Mouse (Mus musculus): Measurements from ENCODE around the gene Tmem44. TPM values are rescaled to one million over a fixed set of nuclear protein-coding genes. Genes with fewer than 3 reads are reported as not detected.

Gene Tmem44
- polyA plus RNA-seq, 1 experiment from 2014 or later: 19.1 TPM

DNA sequence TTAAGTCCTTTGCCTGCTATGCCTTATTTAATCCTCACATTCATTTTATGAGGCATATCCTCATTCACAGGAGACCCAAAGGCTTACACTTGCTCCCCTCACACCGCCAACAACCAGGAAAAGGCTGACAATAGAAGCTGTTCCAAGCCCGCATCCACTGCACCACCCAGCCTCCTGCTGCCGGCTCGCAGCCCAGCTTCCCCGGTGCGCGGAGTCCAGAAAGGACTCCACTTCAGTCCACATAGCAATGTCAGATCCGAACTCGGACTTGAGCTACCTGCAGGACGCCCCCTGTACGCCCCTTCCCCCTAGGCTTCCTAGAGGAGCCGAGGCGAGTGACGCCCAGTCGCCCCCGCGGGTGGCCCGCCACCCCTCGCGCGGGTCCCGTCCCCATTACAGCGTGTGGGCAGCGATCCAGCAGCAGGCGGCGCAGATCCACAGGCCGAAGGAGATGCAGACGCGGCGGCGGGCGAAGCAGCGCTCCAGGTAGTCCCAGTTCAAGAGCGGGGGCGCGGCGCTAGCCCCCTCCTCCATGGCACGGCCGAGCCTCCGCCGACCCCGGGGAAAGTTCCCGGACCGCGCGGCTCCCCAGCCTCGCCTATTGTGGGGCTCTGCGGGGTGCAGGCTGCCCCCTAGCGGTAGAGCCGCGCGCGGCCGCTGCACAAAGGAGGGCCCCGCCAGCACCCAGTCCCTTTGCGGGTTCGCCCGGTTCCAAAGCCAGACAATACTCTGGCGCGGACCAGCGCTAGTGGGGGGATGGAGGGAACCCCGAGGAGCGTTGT lies 485 bp downstream of the Tmem44 start:
- H3K4me2 ChIP-seq (replicated peaks): peak overlapping the region; percentile 83
- ATAC-seq (ENCODE audit: insufficient number of reproducible peaks, low FRiP score, low TSS enrichment, low read depth): peak; percentile 86
- peak overlapping the region; percentile 88 for H3K9ac ChIP-seq
- H3K4me3 ChIP-seq (replicated peaks): peak overlapping the region; percentile 74
- H3K4me1 ChIP-seq: peaks cover 17% of the 10 kb centered on the region
- H3K27ac ChIP-seq (replicated peaks): peak overlapping the region; percentile 66
- H3K9me3 ChIP-seq (replicated peaks): 0 out of 2 replicates have a peak, but pooled peaks cover 2% of the 10 kb centered on the region
- no peaks in the 10 kb centered on the region for H3K27me3 ChIP-seq
- WGBS: under 1% methylated on average over 63 of the region's 63 CpGs
- peaks cover 15% of the 10 kb centered on the region; the same call in 1 of the 2 replicates for H3K36me3 ChIP-seq

DNA sequence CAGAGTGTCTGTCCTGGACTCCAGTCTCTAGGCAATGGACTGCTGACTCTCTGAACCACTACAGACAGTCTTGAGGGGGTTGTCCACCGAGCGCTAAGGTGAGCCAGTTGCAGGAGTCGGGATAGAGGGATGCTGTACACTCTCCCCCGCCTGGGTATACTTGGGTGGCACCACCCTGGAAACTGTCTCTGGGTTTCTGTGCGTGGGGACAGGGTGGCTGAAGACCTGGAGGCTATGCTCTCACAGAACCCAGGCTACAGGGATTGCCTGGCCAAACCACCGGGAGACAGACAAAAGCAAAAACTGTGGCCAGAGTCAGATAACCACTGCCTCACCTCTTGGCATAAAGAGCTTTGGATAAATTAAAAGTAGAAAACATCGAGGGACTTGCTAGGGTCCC lies 1.1 kb downstream of the Tmem44 start:
- Histone ChIP-seq H3K4me2 (replicated peaks) (peak overlapping the region; percentile 83), H3K4me1 (peaks cover 17% of the 10 kb centered on the region), H3K36me3 (peaks cover 19% of the 10 kb centered on the region; the same call in 1 of the 2 replicates), H3K4me3 (replicated peaks) (peak overlapping the region; percentile 74), H3K9me3 (replicated peaks) (no peaks in the 10 kb centered on the region), H3K9ac (no peak overlapping the region), H3K27ac (replicated peaks) (no peak overlapping the region), H3K27me3 (no peaks in the 10 kb centered on the region)
- WGBS: 80% methylated on average over 7 of the region's 7 CpGs
- no peak for ATAC-seq (ENCODE audit: insufficient number of reproducible peaks, low FRiP score, low TSS enrichment, low read depth)

DNA sequence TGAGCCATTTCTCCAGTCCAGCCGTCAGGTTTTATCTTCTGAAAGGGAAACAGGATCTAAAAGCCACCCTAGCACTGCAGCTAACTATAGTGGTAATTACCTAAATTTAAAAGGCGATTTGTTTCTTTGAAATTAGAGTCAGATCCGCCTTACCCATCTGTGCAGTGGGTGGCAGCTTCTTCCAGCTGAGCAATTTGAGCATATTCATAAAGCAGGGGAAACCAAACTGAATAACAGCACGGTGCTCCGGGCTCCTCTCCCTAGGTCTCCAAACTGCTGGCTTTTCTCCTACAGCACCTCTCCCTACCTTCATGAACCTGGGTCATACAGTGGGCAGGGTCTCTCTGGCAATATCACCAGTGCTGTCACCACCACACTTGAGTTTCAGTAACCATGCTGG lies 2.4 kb downstream of the Tmem44 start:
- Histone ChIP-seq H3K27ac (replicated peaks) (no peak overlapping the region), H3K4me3 (replicated peaks) (no peak overlapping the region), H3K9me3 (replicated peaks) (no peaks in the 10 kb centered on the region), H3K9ac (no peak overlapping the region), H3K36me3 (peaks cover 19% of the 10 kb centered on the region; the same call in 1 of the 2 replicates), H3K4me2 (replicated peaks) (no peak overlapping the region), H3K4me1 (peaks cover 17% of the 10 kb centered on the region), H3K27me3 (no peaks in the 10 kb centered on the region)
- 76% methylated on average over 5 of the region's 5 CpGs for WGBS
- no peak for ATAC-seq (ENCODE audit: insufficient number of reproducible peaks, low FRiP score, low TSS enrichment, low read depth)

DNA sequence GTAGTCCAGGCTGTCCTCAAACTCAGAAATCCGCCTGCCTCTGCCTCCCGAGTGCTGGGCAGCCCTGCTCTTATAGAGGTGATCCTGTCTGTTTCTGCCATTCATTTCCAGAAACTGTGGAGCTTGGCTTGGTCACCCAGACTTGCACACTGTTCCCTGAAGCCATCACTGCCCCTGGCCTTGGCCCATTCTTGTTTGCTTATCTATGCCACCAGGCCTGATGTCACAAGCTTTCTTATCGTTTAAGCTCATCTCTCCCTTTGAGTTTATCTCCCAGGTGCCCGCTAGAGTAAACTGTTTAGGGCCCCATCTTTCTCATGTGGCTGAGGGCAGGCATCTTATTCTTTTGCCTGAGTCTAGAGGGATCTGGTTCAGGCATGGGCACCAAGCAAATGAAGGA lies 5.9 kb downstream of the Tmem44 start:
- H3K36me3 ChIP-seq: peaks cover 23% of the 10 kb centered on the region; the same call in 1 of the 2 replicates
- no peak overlapping the region for H3K9ac ChIP-seq
- peaks cover 8% of the 10 kb centered on the region; the same call in 1 of the 2 replicates for H3K4me1 ChIP-seq
- H3K4me2 ChIP-seq (replicated peaks): no peak overlapping the region
- no peak for ATAC-seq (ENCODE audit: insufficient number of reproducible peaks, low FRiP score, low TSS enrichment, low read depth)
- H3K27ac ChIP-seq (replicated peaks): no peak overlapping the region
- H3K4me3 ChIP-seq (replicated peaks): no peak overlapping the region
- no peaks in the 10 kb centered on the region for H3K9me3 ChIP-seq (replicated peaks)
- no peaks in the 10 kb centered on the region for H3K27me3 ChIP-seq
- 88% methylated on average over 4 of the region's 4 CpGs for WGBS

DNA sequence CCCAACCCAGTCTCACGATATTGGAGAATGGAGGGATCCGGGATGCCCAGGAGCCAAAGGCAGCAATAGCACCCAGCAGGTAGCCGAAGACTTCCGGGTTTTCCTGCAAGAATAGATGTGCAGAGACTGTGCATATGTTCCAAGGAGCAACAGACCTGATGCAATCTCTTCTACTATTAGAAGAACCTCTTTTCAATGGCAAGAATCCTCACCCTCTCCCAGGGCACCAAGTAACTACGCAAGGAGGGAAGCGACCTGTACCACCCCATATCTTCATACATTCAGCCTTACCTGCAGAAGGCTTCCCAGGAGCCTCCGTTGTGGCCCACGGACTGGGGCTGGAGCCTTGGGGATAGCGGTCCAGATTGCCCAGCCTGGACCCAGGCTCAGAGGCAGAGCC lies 7.3 kb downstream of the Tmem44 start:
- H3K4me3 ChIP-seq (replicated peaks): no peak overlapping the region
- no peaks in the 10 kb centered on the region for H3K27me3 ChIP-seq
- peaks cover 23% of the 10 kb centered on the region; the same call in 1 of the 2 replicates for H3K36me3 ChIP-seq
- ATAC-seq (ENCODE audit: insufficient number of reproducible peaks, low FRiP score, low TSS enrichment, low read depth): no peak
- H3K4me1 ChIP-seq: no peaks in the 10 kb centered on the region
- H3K4me2 ChIP-seq (replicated peaks): no peak overlapping the region
- 90% methylated on average over 9 of the region's 9 CpGs for WGBS
- H3K9me3 ChIP-seq (replicated peaks): no peaks in the 10 kb centered on the region
- no peak overlapping the region for H3K27ac ChIP-seq (replicated peaks)
- no peak overlapping the region for H3K9ac ChIP-seq

DNA sequence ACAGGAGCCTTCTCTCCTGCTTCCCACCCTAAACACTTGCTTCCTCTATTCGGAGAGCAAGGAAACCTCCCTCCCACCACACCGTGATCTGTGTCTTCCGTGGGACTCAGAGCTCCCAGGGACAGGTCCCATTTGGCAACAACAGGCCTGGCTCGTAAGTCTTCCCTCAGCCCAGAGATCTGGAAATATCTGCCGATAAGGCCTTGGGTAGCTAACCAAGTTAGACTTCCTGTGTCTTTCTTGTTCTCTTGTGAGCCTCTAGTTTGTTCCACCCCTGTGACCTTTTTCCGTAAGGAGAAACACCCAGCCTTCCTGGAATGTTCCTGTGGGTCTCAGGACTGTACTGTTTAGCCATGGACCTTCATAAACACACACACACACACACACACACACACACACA lies 7.8 kb downstream of the Tmem44 start:
- Histone ChIP-seq H3K27ac (replicated peaks) (no peak overlapping the region), H3K9me3 (replicated peaks) (no peaks in the 10 kb centered on the region), H3K4me2 (replicated peaks) (no peak overlapping the region), H3K36me3 (peaks cover 23% of the 10 kb centered on the region; the same call in 1 of the 2 replicates), H3K27me3 (no peaks in the 10 kb centered on the region), H3K4me3 (replicated peaks) (no peak overlapping the region), H3K4me1 (no peaks in the 10 kb centered on the region), H3K9ac (no peak overlapping the region)
- no peak for ATAC-seq (ENCODE audit: insufficient number of reproducible peaks, low FRiP score, low TSS enrichment, low read depth)
- 83% methylated on average over 6 of the region's 6 CpGs for WGBS

DNA sequence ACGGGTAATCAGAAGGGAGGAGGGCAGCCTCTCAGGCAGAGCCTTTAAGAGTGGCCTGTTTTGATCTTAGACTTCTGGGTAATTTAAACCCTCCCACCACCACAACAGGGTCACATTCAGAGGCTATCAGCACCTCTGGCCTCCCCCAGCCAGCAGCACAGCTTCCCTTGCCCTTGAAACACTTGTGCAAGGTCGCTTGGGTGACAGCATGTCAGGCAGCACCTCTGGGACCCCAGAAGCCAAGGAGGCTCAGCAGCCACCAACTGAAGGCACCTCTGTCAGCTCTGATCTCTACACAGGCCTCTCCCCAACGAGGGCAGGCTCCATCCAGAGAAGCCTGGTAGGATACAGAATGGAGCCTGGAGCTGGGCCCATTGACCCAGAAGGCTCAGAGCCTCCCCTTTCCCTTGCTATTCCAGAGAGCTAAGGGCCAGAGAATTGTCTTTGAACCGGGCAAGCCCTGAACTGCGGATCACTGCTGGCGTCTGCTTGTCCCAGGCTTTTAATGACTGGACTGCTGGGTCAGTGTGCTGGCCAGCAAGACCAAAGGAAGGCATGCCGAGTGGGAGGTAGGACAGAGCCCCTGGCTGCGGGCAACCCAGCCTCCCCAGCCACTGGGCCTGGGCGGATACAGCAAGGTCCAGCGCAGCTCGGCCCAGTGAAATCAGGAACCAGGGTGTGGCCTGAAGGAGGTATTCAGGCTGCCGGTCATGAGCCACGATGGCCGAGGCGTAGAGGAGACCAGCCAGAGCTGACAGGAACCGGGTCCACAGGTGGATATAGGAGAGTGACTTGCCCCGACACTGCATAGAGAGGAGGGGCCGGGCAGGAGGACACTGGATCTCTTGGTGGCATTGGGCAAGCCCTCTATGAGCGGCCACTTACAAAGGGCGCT lies 10.3 kb downstream of the Tmem44 start:
- Histone ChIP-seq H3K27ac (replicated peaks) (no peak overlapping the region), H3K9ac (no peak overlapping the region), H3K4me1 (no peaks in the 10 kb centered on the region), H3K9me3 (replicated peaks) (no peaks in the 10 kb centered on the region), H3K36me3 (peaks cover 11% of the 10 kb centered on the region; the same call in 1 of the 2 replicates), H3K4me3 (replicated peaks) (no peak overlapping the region), H3K27me3 (no peaks in the 10 kb centered on the region), H3K4me2 (replicated peaks) (no peak overlapping the region)
- ATAC-seq (ENCODE audit: insufficient number of reproducible peaks, low FRiP score, low TSS enrichment, low read depth): 0 out of 2 replicates have a peak, but pooled peaks have one; percentile 16
- WGBS: 71% methylated on average over 20 of the region's 20 CpGs

DNA sequence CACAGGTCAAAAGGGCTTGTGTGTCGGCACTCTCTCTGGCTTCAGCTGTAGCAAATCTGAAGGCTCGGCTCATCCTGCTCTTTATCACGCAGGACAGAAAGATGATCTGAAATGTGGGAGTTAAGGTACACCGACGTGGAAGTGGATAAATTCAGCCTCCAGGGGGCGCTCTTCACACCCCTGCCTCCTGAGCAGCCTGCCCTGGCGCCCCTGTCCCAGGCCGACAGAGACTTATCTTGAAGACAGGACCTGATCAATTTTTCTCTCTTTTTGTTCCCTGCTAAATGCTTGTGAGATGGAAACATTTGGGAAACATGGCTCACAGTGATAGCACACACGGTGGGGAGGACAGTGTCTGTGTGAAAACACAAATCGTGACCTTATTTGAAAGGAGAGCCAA lies 11.2 kb downstream of the Tmem44 start:
- Histone ChIP-seq H3K9ac (no peak overlapping the region), H3K27ac (replicated peaks) (no peak overlapping the region), H3K27me3 (no peaks in the 10 kb centered on the region), H3K9me3 (replicated peaks) (no peaks in the 10 kb centered on the region), H3K4me2 (replicated peaks) (no peak overlapping the region), H3K36me3 (0 out of 2 replicates have a peak, but pooled peaks cover 4% of the 10 kb centered on the region), H3K4me1 (no peaks in the 10 kb centered on the region), H3K4me3 (replicated peaks) (no peak overlapping the region)
- no peak for ATAC-seq (ENCODE audit: insufficient number of reproducible peaks, low FRiP score, low TSS enrichment, low read depth)
- 28% methylated on average over 10 of the region's 10 CpGs for WGBS

DNA sequence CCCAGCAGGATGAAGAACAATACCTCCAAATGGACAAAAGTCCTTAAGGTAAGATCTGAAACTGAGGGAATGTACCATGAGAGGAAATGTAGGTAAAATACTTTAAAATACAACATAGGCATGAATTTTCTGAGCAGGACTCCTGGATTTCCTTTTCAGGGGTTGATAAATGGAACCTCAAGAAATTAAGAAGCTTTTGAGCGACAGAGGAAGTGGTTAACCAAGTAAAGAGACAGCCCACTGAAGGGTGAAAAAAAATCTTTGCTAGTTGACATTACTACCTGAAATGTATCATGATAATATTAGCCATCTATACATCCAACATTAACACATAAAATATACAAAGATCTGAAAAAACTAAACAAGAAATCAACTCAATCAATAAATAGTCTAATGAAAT lies 15.6 kb downstream of the Tmem44 start:
- Histone ChIP-seq H3K36me3 (no peaks in the 10 kb centered on the region), H3K27me3 (no peaks in the 10 kb centered on the region), H3K27ac (replicated peaks) (no peak overlapping the region), H3K4me3 (replicated peaks) (no peak overlapping the region), H3K9ac (no peak overlapping the region), H3K4me2 (replicated peaks) (no peak overlapping the region), H3K9me3 (replicated peaks) (no peaks in the 10 kb centered on the region), H3K4me1 (peaks cover 5% of the 10 kb centered on the region; the same call in 1 of the 2 replicates)
- no peak for ATAC-seq (ENCODE audit: insufficient number of reproducible peaks, low FRiP score, low TSS enrichment, low read depth)
- 77% methylated on average over 1 of the region's 1 CpGs for WGBS

DNA sequence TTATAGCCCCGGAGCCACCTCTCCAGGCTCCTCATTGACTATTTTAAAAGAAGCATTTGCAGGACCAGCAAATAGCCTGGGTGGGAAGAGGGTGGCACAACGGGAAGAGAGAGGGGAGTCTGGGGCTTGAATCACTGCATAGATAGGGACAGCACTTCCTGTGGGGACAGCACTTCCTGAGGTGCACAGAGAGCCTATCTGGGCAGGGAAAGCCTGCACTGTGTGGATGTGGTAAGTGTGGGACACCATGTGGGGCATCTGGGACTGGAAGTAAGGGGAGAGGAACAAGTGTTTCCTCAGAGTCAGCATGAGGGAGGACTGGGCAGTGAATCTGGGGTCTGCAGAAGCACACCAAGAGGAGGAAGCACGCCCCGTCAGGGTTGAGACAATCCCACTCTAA lies 17.1 kb downstream of the Tmem44 start:
- H3K4me2 ChIP-seq (replicated peaks): no peak overlapping the region
- peaks cover 7% of the 10 kb centered on the region; the same call in 1 of the 2 replicates for H3K36me3 ChIP-seq
- no peak for ATAC-seq (ENCODE audit: insufficient number of reproducible peaks, low FRiP score, low TSS enrichment, low read depth)
- no peaks in the 10 kb centered on the region for H3K27me3 ChIP-seq
- 61% methylated on average over 4 of the region's 4 CpGs for WGBS
- no peak overlapping the region for H3K4me3 ChIP-seq (replicated peaks)
- H3K4me1 ChIP-seq: peaks cover 5% of the 10 kb centered on the region; the same call in 1 of the 2 replicates
- H3K9me3 ChIP-seq (replicated peaks): no peaks in the 10 kb centered on the region
- no peak overlapping the region for H3K9ac ChIP-seq
- no peak overlapping the region for H3K27ac ChIP-seq (replicated peaks)

DNA sequence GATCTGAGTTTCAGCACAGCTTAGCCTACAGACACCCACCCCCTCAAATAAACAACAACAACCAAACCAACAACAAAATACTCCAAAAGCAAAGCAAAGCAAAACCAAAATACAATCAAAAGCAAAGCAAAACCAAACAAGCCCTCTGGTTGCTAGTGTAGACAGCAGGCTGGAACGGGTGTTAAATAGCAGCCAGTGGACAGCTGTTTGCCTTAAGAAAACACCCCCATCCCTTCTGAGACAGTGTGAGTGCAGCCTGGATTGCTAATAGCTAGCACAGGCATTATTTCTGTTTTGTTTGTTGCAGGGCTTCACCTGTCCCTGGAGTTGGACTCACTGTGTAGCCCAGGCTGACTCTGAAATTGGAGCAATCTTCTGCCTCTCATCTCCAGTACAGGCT lies 17.7 kb downstream of the Tmem44 start:
- H3K9me3 ChIP-seq (replicated peaks): no peaks in the 10 kb centered on the region
- H3K27me3 ChIP-seq: no peaks in the 10 kb centered on the region
- H3K4me3 ChIP-seq (replicated peaks): no peak overlapping the region
- H3K36me3 ChIP-seq: peaks cover 10% of the 10 kb centered on the region; the same call in 1 of the 2 replicates
- H3K27ac ChIP-seq (replicated peaks): no peak overlapping the region
- no peak overlapping the region for H3K4me2 ChIP-seq (replicated peaks)
- 50% methylated on average over 1 of the region's 1 CpGs for WGBS
- ATAC-seq (ENCODE audit: insufficient number of reproducible peaks, low FRiP score, low TSS enrichment, low read depth): no peak
- H3K9ac ChIP-seq: no peak overlapping the region
- peaks cover 5% of the 10 kb centered on the region; the same call in 1 of the 2 replicates for H3K4me1 ChIP-seq

All from embryonic facial prominence, embryonic 15.5 days (tissue).